Mouse (Mus musculus) adrenal gland, postnatal 10 days (tissue): ENCODE measurements around the gene Irgm1. TPM values are rescaled to one million over a fixed set of nuclear protein-coding genes. Genes with fewer than 3 reads are reported as not detected.
"Not testable (repeated sequence)": the region's sequence is repeated elsewhere in the genome, so short reads cannot be mapped to it uniquely, and the experiment has no call there.

Source experiments
- DNase-seq: peaks from one replicate; pipeline ENCODE4 v3.0.0; 2021; ENCODE audit warnings: mixed read lengths
- long read RNA-seq, 2 experiments: library from polyadenylated mRNA; stranded (forward); transcript quantifications; one replicate each; pipeline ENCODE4 v2.0.0; 2021
- total RNA-seq, 2 experiments: library from RNA; stranded (reverse); gene quantifications; 2 replicates each; pipeline ENCODE4 v1.2.3; 2021

Gene Irgm1
- 10 to 100 TPM; 13.2 to 17.8 TPM for total RNA-seq
- long read RNA-seq, experiment 1, transcript Irgm1-202 (2 exons, 2,082 nt): major isoform, 8 of 14 reads
- long read RNA-seq, experiment 1, partial matches to known transcripts: 3 of 14 reads
- long read RNA-seq, experiment 1, other reads (novel, unspliced or antisense): 0 of 14 reads
- long read RNA-seq, experiment 2, partial matches to known transcripts: 0 of 5 reads
- long read RNA-seq, experiment 2, other reads (novel, unspliced or antisense): 2 of 5 reads

DNA sequence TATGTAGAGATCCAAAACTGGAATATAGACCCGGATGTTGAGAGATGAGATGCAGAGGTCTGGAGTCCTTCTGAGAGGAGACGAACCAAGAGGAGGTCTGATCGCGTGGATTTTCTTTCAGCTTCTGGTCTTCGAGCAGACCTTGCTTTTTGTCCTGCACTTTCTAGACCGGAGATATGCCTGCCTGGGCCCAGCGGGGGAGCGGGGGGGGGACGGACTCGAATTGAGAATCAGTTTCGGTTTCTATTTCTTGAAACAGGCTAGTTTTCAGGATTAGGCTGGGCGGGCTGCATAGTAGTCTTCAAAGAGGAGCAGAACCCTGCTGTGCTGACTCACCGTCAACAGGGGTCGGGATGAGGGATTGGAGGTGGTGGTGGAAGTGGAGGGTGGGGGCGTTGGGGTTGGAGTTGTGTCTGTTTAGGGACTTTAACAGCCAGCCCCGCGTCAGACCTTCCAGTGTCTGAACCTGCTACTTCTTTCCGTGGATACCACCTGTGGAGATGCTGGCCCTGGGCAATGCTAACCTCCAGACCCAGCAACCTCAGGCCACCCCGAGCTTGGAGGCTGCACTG is at the start of gene Irgm1:
Gene Irgm1, minus strand, starts transcription at position 483 of the 572 bp plus-strand sequence.
- DNase-seq: peak; percentile 80

DNA sequence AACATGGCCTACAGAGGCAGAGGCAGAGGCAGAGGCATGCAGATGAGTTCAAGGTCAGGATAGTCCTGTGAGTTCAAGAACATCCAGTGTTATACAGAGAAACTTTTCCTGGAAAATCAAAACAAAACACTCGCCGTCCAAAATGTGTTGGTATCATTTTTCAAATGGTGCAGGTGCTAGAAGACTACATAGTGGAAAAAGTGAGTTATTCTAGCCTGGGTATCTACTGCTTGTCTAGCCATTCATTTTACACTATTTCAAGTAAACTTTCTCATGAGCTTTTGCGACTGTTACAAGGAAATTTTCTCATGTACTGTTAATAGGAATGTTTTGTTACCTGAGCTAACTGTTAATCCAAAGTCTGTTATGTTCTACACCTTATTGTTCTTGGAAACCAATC is 46.9 kb upstream of the Irgm1 start:
- DNase-seq: no peak

DNA sequence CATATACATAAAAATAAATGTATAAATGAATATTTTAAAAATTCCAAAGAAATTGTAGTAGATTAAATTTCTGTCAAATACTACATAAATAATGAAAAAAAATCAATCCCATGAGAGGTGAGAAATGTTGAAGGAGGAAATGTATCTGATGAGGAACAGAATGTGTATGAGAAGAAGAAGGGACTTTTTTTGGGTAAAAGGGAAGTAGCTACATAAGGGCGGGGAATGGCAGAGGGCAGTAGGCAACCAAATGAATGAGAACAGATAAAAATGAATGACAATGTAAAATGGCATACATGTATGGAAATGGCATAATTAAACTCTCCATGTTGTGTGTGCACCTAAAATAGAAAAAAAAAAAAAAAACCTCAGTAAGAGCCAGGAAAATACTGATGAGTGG is 42.1 kb upstream of the Irgm1 start:
- no peak for DNase-seq

DNA sequence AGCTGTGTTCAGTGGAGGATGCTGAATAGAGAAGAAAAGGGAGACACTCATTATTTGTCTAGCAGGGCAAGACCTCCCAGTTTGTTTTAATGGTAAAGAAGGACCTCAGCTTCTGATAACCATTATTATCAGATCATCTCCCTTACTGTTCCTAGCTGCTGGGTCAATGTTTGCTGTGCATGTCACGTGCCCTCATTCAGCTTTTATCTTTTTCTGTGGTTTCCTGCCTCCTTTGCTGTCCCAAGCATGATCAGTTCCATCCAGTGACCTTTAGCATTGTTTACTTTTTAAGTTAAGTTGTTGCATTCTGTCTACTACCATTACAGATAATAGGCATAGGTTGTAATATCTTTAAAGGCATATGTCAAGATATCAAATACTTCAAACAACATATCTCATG is 37.0 kb upstream of the Irgm1 start:
- DNase-seq: no peak

- DNase-seq: no peak
These were observed 30.5 kb upstream of the Irgm1 start, which contains the start of gene Gm5431 for GRCm38 (mm10) chr11:48902021-48902420. TSS of gene Gm5431 (minus strand) at chr11:48902214.

DNA sequence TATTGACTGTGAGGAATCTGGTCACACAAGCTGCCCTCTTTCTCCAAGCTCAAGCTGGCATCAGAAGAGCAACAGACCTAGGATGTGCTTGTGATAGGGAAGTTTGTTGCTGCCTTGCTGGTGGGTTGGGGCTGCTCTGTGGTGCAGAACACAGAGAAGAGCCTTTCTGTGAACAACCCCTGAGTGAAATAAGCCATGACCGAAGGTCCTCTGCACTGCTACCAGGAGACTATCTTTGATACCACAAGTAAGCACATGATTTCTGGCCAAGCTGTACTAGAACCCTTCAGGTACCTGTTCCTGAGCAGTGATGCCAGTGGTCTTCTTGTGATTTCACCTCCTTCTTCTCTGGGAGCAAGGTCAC is 30.1 kb upstream of the Irgm1 start:
- DNase-seq: not testable (repeated sequence)

- DNase-seq: not testable (repeated sequence)
These were observed 29.4 kb upstream of the Irgm1 start for GRCm38 (mm10) chr11:48900654-48901566.

DNA sequence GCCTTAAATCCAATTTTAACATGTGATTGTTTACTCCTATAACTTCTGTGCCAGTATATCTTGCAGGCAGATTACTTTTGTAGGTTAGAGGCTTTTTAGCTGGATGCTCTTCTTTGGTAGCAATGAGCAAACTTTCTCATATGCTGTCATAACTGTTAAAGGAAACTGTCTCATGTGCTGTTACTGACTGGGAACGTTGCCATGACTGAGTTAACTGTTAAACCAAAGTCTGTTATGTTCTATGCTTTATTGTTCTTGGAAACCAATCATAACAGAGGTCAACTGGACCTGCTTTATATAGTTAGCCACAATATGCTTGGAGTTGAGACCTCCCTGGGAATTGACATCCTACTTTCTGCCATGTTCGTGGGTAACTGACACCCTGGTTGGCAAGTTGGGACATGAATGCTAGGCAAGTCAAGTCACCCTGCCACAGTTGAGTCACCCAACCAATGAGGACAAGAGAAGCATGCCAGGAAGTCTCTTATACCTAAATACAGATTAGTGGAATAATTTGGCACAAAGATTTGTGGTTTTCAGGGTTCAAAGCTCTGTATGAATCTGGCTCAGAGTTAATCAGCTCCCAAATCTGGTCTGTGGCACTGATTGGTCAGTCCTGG is 27.4 kb upstream of the Irgm1 start:
- no peak for DNase-seq

DNA sequence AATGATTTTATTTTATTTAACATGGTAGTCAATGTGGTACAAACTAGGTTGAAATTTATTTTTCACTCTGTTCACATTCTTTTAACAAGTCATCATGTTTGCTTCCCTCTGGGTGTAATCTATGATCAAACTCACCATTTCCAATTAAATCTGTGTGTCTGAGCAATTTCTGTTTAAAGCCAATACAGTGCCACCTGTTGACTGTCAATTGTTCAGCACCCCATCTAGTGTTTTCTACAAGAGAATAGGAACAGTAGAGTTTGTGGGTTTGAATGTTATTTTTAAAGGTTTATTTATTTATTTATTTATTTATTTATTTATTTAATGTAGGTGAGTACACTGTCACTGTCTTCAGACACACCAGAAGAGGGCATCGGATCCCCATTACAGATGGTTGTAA is 5.2 kb upstream of the Irgm1 start:
- no peak for DNase-seq

DNA sequence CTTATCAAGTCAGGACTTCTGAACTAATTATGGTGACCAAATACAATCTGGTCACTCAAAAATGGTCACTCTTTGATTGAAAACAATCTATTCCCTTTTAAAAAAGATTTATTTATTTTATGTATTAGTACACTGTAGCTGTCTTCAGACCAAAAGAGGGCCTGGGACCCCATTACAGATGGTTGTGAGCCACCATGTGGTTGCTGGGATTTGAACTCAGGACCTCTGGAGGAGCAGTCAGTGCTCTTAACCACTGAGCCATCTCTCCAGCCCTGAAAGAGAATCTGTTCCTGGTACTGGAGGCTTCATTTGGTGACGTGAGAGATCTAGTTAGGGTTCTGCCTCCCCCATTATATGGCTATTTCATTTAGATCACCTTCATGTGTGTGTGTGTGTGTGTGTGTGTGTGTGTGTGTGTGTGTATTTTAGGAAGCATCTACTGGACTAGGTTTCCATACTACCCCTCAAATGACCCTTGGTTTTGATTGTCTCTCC is 3.9 kb upstream of the Irgm1 start:
- DNase-seq: not testable (repeated sequence)

DNA sequence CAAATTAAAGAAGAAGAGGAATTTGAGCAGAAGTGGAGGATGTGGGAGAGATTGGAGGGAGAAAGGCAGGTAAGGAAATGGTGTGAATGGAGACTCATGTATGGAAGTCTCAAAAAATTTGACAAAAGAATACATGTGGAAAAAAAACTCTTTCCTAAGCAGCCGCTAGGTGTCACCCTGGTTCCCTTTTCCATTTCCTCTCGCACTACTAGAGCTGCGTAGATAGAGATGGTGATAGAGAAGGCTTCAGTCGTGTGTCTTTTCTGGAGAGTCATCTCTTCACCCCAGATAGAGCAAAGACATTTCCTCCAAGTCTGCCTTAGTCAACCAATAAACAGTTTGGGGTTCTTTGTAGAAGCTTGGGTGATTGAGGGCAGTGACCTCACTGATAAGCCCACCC is 3.0 kb upstream of the Irgm1 start:
- peak; percentile 68 for DNase-seq

DNA sequence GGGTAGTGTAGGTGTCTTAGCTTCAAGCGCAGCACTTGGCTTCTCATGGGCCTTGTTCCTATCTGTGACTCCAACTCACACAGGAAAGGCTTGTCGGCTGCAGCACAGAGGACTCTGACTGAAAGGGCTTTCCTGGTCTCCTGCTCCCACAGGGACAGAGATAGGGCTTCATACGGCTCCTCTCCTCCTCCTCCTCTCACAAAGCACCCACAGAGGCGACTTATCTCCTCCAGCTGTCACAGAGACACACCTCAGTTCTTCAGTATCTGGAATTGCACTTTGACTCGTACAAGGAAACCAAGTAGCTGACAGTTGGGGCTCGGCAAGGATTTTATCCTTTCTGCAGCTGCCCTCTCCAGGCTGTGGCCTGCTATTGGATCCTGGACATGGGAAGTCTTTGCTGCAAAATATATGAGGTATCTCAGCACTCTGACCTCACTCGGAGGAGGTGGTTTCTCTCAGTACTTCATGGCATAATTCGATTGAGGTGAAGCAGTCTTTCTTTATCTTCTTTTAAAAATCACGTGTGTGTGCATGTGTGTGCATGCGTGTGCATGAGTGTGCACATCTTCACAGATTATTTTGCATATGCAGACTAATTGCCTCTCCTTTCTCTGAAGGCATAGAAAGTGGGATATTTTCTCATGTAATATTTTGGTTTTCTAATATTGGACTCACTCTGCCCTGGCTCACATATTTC is 2.3 kb upstream of the Irgm1 start:
- DNase-seq: no peak

GRCm38 (mm10) chr11:48872695-48873300 is 1.3 kb upstream of the Irgm1 start:
- DNase-seq: no peak

- peak; percentile 56 for DNase-seq
These were observed 496 bp upstream of the Irgm1 start for GRCm38 (mm10) chr11:48871817-48872541.

DNA sequence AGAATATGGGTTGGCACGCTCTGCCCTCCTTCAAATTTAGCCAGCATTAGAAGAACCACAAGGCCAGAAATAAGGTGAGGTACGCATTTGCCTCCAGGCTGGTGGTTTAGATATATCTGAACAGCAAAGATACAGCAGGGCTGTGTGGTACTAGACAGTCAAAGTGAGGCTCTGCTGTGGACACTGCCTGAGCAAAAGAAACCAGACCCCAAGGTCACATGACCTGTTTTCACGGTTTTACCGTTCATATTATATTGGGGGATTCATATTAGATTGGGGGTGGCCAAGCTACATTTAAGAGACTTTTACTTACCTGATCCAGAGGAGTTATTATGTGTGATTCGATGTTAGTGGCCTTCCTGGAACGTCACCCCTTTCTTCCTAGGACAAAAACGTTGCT is 702 bp downstream of the Irgm1 start:
- peak; percentile 35 for DNase-seq

GRCm38 (mm10) chr11:48869380-48870110 is 1.9 kb downstream of the Irgm1 start:
- no peak for DNase-seq

DNA sequence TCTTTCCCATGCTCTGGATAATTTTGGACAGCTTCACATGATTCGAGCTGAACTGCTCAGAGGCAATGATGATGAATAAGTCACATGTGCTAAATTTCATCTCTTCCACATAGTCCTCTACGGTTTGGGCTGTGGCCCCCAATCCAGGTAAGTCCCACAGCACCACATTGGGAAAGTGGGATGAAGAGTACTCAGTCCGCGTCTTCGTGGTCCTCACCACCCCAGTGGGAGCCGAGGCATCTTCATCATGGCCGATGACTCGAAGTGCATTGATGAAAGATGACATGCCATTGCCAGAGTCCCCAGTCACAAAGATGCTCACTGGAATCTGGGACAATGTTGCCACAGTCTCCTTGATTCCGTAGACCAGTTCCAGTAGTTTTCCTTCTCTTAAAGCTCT is 5.0 kb downstream of the Irgm1 start:
- no peak for DNase-seq

GRCm38 (mm10) chr11:48863808-48864207 is 7.7 kb downstream of the Irgm1 start:
- no peak for DNase-seq

DNA sequence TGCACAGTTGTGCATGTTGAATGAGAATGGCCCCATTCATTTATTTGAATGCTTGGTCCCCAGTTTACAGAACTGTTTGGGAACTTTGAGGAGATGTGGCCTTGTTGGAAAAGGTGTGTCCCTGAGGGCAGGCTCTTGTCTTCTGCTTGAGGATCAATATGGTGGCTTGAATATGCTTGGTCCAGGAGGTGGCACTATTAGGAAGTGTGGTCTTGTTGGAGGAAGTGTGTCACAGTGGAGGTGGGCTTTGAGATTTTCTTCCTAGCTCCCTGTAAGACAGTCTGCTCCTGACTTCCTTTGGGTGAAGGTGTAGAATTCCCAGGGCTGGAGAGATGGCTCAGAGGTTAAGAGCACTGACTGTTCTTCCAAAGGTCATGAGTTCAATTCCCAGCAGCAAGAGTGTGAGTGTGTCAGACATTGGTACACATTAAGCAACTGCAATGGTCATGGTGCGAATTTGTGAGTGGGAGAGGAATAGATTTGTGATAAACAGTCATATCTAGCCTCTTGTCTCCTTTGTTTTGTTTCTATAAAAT is 8.6 kb downstream of the Irgm1 start:
- DNase-seq: no peak

DNA sequence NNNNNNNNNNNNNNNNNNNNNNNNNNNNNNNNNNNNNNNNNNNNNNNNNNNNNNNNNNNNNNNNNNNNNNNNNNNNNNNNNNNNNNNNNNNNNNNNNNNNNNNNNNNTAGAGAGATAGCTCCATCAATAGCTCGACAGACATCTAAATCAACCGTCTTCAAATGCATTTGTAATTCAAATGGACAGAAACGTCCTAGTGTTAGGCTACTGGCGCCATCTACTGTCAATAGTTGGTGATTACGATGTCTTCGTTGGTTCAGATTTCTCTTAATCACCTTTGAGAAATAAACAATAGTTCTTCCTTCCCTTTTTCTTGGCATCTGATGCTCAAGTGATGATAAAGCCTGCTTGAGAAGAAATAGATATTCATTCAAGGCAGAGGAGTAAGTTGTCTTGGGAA is 12.5 kb downstream of the Irgm1 start:
- DNase-seq: peak; percentile 66
